In genomic region chr10:127751548-127751947, GRCm38 (mm10) we compare ENCODE assay signal across 8 mouse cellular contexts. TPM values are rescaled to one million over a fixed set of nuclear protein-coding genes. Genes with fewer than 3 reads are reported as not detected.
DNase-seq lines count a peak whose midpoint lies in the region; ATAC-seq and TF ChIP-seq lines count a peak whose summit lies in the region.

Gpr182 (minus strand) TSS chr10:127751732.

- TF ChIP-seq POLR2A in olfactory bulb, adult 2 months (IDR thresholded peaks at IDR 0.05; ENCODE audit: insufficient read depth, low read depth, low read length), result no peak

- peaks cover 21% of the 10 kb centered on the region for H3K36me3 ChIP-seq in neural tube, embryonic 12.5 days
- H3K36me3 ChIP-seq in heart, embryonic 14.5 days (ENCODE audit: control insufficient read depth, insufficient read depth, low read length), result peaks cover 24% of the 10 kb centered on the region
- peaks cover 14% of the 10 kb centered on the region for H3K36me3 ChIP-seq in limb, embryonic 15.5 days

- TF ChIP-seq CTCF in olfactory bulb, adult 2 months (IDR thresholded peaks at IDR 0.05; ENCODE audit: insufficient read depth, low read depth, low read length), result no peak

- H3K4me3 ChIP-seq in neural tube, embryonic 12.5 days, result no peak within 1 kb of the TSS
- H3K4me3 ChIP-seq in heart, embryonic 14.5 days (ENCODE audit: control insufficient read depth in 1 of 2, insufficient read depth in 1 of 2, low read depth in 1 of 2, low read length in 2 of 2), result peak within 1 kb of the TSS; percentile 31 to 40
- H3K4me3 ChIP-seq in limb, embryonic 15.5 days, result no peak within 1 kb of the TSS
- peak within 1 kb of the TSS; percentile 27 for H3K4me3 ChIP-seq in olfactory bulb, adult 2 months (ENCODE audit: insufficient read depth, low read depth, low read length)

- 67% methylated on average over 8 of the region's 8 CpGs for WGBS in neural tube, embryonic 12.5 days
- 32% methylated on average over 8 of the region's 8 CpGs for WGBS in heart, embryonic 14.5 days
- WGBS in limb, embryonic 15.5 days, result 42% methylated on average over 8 of the region's 8 CpGs
- WGBS in olfactory bulb, adult 2 months, result 70% methylated on average over 8 of the region's 8 CpGs

- no peak for ATAC-seq in neural tube, embryonic 12.5 days (ENCODE audit: low FRiP score, low read depth)
- ATAC-seq in heart, embryonic 14.5 days (ENCODE audit: insufficient number of reproducible peaks, insufficient read depth, low FRiP score, low read depth), result peak; percentile 28; the same call in 1 of the 2 replicates
- no peak for ATAC-seq in limb, embryonic 15.5 days (ENCODE audit: insufficient number of reproducible peaks, low FRiP score, low TSS enrichment, low read depth)
- ATAC-seq in megakaryocyte-erythroid progenitor cell, adult 5-6 weeks (replicated peaks; ENCODE audit: low FRiP score, low TSS enrichment, poor library complexity, severe bottlenecking), result no peak

- H3K9me3 ChIP-seq in neural tube, embryonic 12.5 days, result no peaks in the 10 kb centered on the region
- no peaks in the 10 kb centered on the region for H3K9me3 ChIP-seq in heart, embryonic 14.5 days (ENCODE audit: control insufficient read depth, low read length)
- H3K9me3 ChIP-seq in limb, embryonic 15.5 days, result no peaks in the 10 kb centered on the region

- no peak for DNase-seq in neural tube, embryonic 10.5 days (ENCODE audit: extremely low spot score, low spot score)
- no peak for DNase-seq in urinary bladder, adult 2 months (ENCODE audit: low spot score)
- no peak for DNase-seq in right cerebral cortex, postnatal 10 days (ENCODE audit: low spot score in 2 of 2)

- H3K4me2 ChIP-seq in neural tube, embryonic 12.5 days (replicated peaks), result peak within 1 kb of the TSS; percentile 37
- H3K4me2 ChIP-seq in heart, embryonic 14.5 days (ENCODE audit: low read length), result peak within 1 kb of the TSS; percentile 64
- H3K4me2 ChIP-seq in limb, embryonic 15.5 days, result 0 out of 2 replicates have a peak within 1 kb of the TSS, but pooled peaks have one; percentile 25

- no peak within 1 kb of the TSS for H3K27ac ChIP-seq in neural tube, embryonic 12.5 days
- peak within 1 kb of the TSS; percentile 4 to 75; a peak in 3 of 4 replicates for H3K27ac ChIP-seq in heart, embryonic 14.5 days (replicated peaks in 1 of 2; ENCODE audit: control insufficient read depth in 1 of 2, insufficient read depth in 1 of 2, low read depth in 2 of 2, low read length in 2 of 2)
- no peak within 1 kb of the TSS for H3K27ac ChIP-seq in limb, embryonic 15.5 days
- no peak within 1 kb of the TSS for H3K27ac ChIP-seq in olfactory bulb, adult 2 months (ENCODE audit: insufficient read depth, low read depth, low read length)

- no peaks in the 10 kb centered on the region for H3K27me3 ChIP-seq in neural tube, embryonic 12.5 days (replicated peaks)
- H3K27me3 ChIP-seq in heart, embryonic 14.5 days (ENCODE audit: control insufficient read depth, insufficient read depth, low read length), result no peaks in the 10 kb centered on the region
- H3K27me3 ChIP-seq in limb, embryonic 15.5 days, result no peaks in the 10 kb centered on the region

- H3K4me1 ChIP-seq in neural tube, embryonic 12.5 days, result peaks cover 26% of the 10 kb centered on the region
- H3K4me1 ChIP-seq in heart, embryonic 14.5 days (ENCODE audit: control insufficient read depth in 2 of 2, insufficient read depth in 2 of 2, low read length in 2 of 2), result peaks cover 14 to 21% of the 10 kb centered on the region in 2 experiments; a peak in 3 of 4 replicates
- H3K4me1 ChIP-seq in limb, embryonic 15.5 days, result peaks cover 11% of the 10 kb centered on the region; the same call in 1 of the 2 replicates
- H3K4me1 ChIP-seq in olfactory bulb, adult 2 months (ENCODE audit: control insufficient read depth, insufficient read depth, low read length), result peaks cover 16% of the 10 kb centered on the region

- H3K9ac ChIP-seq in neural tube, embryonic 12.5 days, result no peak within 1 kb of the TSS
- H3K9ac ChIP-seq in heart, embryonic 14.5 days (ENCODE audit: low read length), result peak within 1 kb of the TSS; percentile 71
- H3K9ac ChIP-seq in limb, embryonic 15.5 days, result no peak within 1 kb of the TSS

RNA-seq across cellular contexts. Expression of gene Gpr182, which starts in this region (rescaled TPM):
- 0.28 and 0.41 TPM in 2 replicates for polyA plus RNA-seq in neural tube, embryonic 12.5 days (2016; fragmentation: Nextera tagmentation; extraction: Ambion mirVana)
- 6.1 and 9.3 TPM in 2 replicates for polyA plus RNA-seq in heart, embryonic 14.5 days (2014; fragmentation: Nextera tagmentation; extraction: Ambion mirVana)
- polyA plus RNA-seq in limb, embryonic 15.5 days (2015; fragmentation: Nextera tagmentation; extraction: Ambion mirVana), result 1.4 and 1.6 TPM in 2 replicates
- not detected in 2 replicates for polyA plus RNA-seq in olfactory bulb, adult 2 months (2012; ENCODE audit: insufficient read depth, insufficient read length, low replicate concordance, missing spikeins)
- 1.2 and 1.8 TPM in 2 replicates for polyA plus RNA-seq in urinary bladder, adult 2 months (2012; rRNA removed)
- not detected in 2 replicates for total RNA-seq in megakaryocyte-erythroid progenitor cell, adult 5-6 weeks (2014; fragmentation: Nextera tagmentation)
- not detected in 2 replicates for total RNA-seq in megakaryocyte-erythroid progenitor cell, adult 5-6 weeks (2017)

Comparison
In these comparisons a context has a peak if more than half of its experiments do, and no peak if none do; other contexts are left out.
1. H3K27ac ChIP-seq: peak in heart, embryonic 14.5 days (2 of 2); none in neural tube, embryonic 12.5 days (single experiment), limb, embryonic 15.5 days (single experiment) and olfactory bulb, adult 2 months (single experiment).
2. H3K4me3 ChIP-seq: peak in heart, embryonic 14.5 days (2 of 2) and olfactory bulb, adult 2 months (single experiment); none in neural tube, embryonic 12.5 days (single experiment) and limb, embryonic 15.5 days (single experiment).
3. Peak in every context shown above with its lines, with median percentiles within 50 percentile points of each other: H3K4me2 ChIP-seq.